Mouse (Mus musculus) forebrain, embryonic 13.5 days (tissue): Measurements from ENCODE around the gene AC124108.1. TPM values are rescaled to one million over a fixed set of nuclear protein-coding genes. Genes with fewer than 3 reads are reported as not detected.

Experiments used
- ATAC-seq: fragments of 200-750 bp; cut with Nextera tagmentation; 2 replicates; pipeline ENCODE4 v1.8.0; 2017
- H3K27ac ChIP-seq: fragments of 300-500 bp; sonication (generic); 2 replicates; pipeline ENCODE4 v1.5.1; 2015; ENCODE audit warnings: inconsistent platforms, mild to moderate bottlenecking, moderate library complexity
- H3K27me3 ChIP-seq: fragments of 300-500 bp; sonication (generic); 2 replicates; pipeline ENCODE4 v1.6.1; 2015; ENCODE audit warnings: mild to moderate bottlenecking, inconsistent platforms
- H3K36me3 ChIP-seq: fragments of 300-500 bp; sonication (generic); 2 replicates; pipeline ENCODE4 v1.6.1; 2015; ENCODE audit warnings: mild to moderate bottlenecking, inconsistent platforms; ENCODE audit not compliant: poor library complexity, severe bottlenecking
- H3K4me1 ChIP-seq: fragments of 300-500 bp; sonication (generic); 2 replicates; pipeline ENCODE4 v1.6.1; 2015; ENCODE audit warnings: inconsistent platforms
- H3K4me2 ChIP-seq: fragments of 300-500 bp; sonication (generic); 2 replicates; pipeline ENCODE4 v1.6.1; 2015; ENCODE audit warnings: inconsistent platforms, mild to moderate bottlenecking, moderate library complexity
- H3K4me3 ChIP-seq: fragments of 300-500 bp; sonication (generic); 2 replicates; pipeline ENCODE4 v1.5.1; 2015; ENCODE audit warnings: mild to moderate bottlenecking, inconsistent platforms
- H3K9ac ChIP-seq: fragments of 300-500 bp; sonication (generic); 2 replicates; pipeline ENCODE4 v1.6.1; 2015; ENCODE audit warnings: mild to moderate bottlenecking, inconsistent platforms
- H3K9me3 ChIP-seq: fragments of 300-500 bp; sonication (generic); replicated peaks from 2 replicates; pipeline ENCODE4 v1.6.1; 2016; ENCODE audit warnings: inconsistent platforms
- WGBS: fragments of 180-500 bp; shearing (Covaris S2); methylation state at CpG from one replicate; pipeline ENCODE4 v1.1.7; 2015; 5-methylcytosine and 5-hydroxymethylcytosine counted together
- microRNA counts: library from miRNA; unstranded; fragments of <30 nt; microRNA quantifications from one replicate; lab custom pipeline; 2016
- microRNA-seq: library from miRNA; unstranded; fragments of <30 nt; microRNA quantifications from one replicate; pipeline ENCODE4, GENCODE M21; 2016
- polyA plus RNA-seq: library from polyadenylated mRNA; unstranded; fragments of >200 nt; fragmentation: Nextera tagmentation; extraction: Ambion mirVana; gene quantifications from 2 replicates; pipeline ENCODE4 v1.2.1, GENCODE M21; 2015

The AC124108.1 gene
- polyA plus RNA-seq, 1 experiment from 2014 or later: 3.4 TPM

DNA sequence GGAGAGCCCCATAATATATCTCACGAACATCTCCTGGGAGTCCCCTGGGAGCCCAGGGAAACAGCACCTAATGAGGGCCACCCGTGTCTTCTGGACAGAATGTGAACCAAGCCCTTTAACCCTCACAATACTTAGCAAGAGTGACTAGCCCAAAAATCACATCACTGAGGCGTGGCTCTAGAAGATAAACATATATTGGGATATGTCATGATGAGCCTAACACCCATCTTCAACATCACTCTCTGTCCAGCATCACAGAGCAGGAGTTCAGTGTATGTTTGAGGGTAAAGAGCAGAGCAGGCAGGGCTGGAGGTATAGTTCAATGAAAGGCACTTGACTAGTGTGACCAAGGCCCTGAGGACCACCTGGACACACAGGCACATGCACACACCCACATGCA is 38.4 kb downstream of the AC124108.1 start, which contains the start of gene Gm10188:
Gene Gm10188 (minus strand): TSS at position 101 of the 400 bp plus-strand sequence.
- ATAC-seq: no peak
- H3K4me2 ChIP-seq: no peak within 1 kb of the TSS
- no peaks in the 10 kb centered on the region; the same call in 1 of the 2 replicates for H3K36me3 ChIP-seq
- H3K4me1 ChIP-seq: 0 out of 2 replicates have a peak, but pooled peaks cover 8% of the 10 kb centered on the region
- H3K27ac ChIP-seq: no peak within 1 kb of the TSS
- no peaks in the 10 kb centered on the region for H3K9me3 ChIP-seq
- WGBS: 87% methylated on average over 3 of the region's 3 CpGs
- H3K27me3 ChIP-seq: no peaks in the 10 kb centered on the region
- H3K4me3 ChIP-seq: no peak within 1 kb of the TSS
- no peak within 1 kb of the TSS for H3K9ac ChIP-seq

GRCm38 (mm10) chr1:132231470-132232274 is 40.4 kb downstream of the AC124108.1 start:
- Histone ChIP-seq H3K4me1 (0 out of 2 replicates have a peak, but pooled peaks cover 8% of the 10 kb centered on the region), H3K9me3 (no peaks in the 10 kb centered on the region), H3K4me3 (no peak overlapping the region), H3K36me3 (no peaks in the 10 kb centered on the region; the same call in 1 of the 2 replicates), H3K9ac (0 out of 2 replicates have a peak overlapping the region, but pooled peaks have one; percentile 1), H3K4me2 (no peak overlapping the region), H3K27ac (0 out of 2 replicates have a peak overlapping the region, but pooled peaks have one; percentile 55), H3K27me3 (no peaks in the 10 kb centered on the region)
- 33% methylated on average over 7 of the region's 7 CpGs for WGBS
- ATAC-seq: 0 out of 2 replicates have a peak, but pooled peaks have one; percentile 33

- no peak overlapping the region for H3K27ac ChIP-seq
- H3K4me2 ChIP-seq: no peak overlapping the region
- 0 out of 2 replicates have a peak, but pooled peaks have one; percentile 39 for ATAC-seq
- H3K27me3 ChIP-seq: no peaks in the 10 kb centered on the region
- H3K36me3 ChIP-seq: no peaks in the 10 kb centered on the region; the same call in 1 of the 2 replicates
- H3K9me3 ChIP-seq: no peaks in the 10 kb centered on the region
- no peak overlapping the region for H3K4me3 ChIP-seq
- 0 out of 2 replicates have a peak, but pooled peaks cover 8% of the 10 kb centered on the region for H3K4me1 ChIP-seq
- no peak overlapping the region for H3K9ac ChIP-seq
- WGBS: 19% methylated on average over 12 of the region's 12 CpGs
Observed at GRCm38 (mm10) chr1:132233566-132233965, 42.3 kb downstream of the AC124108.1 start.

- Histone ChIP-seq H3K9me3 (no peaks in the 10 kb centered on the region), H3K4me3 (no peak overlapping the region), H3K9ac (no peak overlapping the region), H3K36me3 (no peaks in the 10 kb centered on the region), H3K27me3 (no peaks in the 10 kb centered on the region), H3K4me2 (no peak overlapping the region), H3K27ac (no peak overlapping the region), H3K4me1 (0 out of 2 replicates have a peak, but pooled peaks cover 8% of the 10 kb centered on the region)
- 74% methylated on average over 9 of the region's 9 CpGs for WGBS
- no peak for ATAC-seq
Observed at GRCm38 (mm10) chr1:132234757-132235273, 43.6 kb downstream of the AC124108.1 start.

- H3K4me3 ChIP-seq: no peak overlapping the region
- no peak overlapping the region for H3K4me2 ChIP-seq
- no peak overlapping the region for H3K27ac ChIP-seq
- no peaks in the 10 kb centered on the region for H3K27me3 ChIP-seq
- peak; percentile 53; the same call in 1 of the 2 replicates for ATAC-seq
- WGBS: 23% methylated on average over 6 of the region's 6 CpGs
- no peak overlapping the region for H3K9ac ChIP-seq
- no peaks in the 10 kb centered on the region for H3K9me3 ChIP-seq
- H3K36me3 ChIP-seq: no peaks in the 10 kb centered on the region
- H3K4me1 ChIP-seq: 0 out of 2 replicates have a peak, but pooled peaks cover 3% of the 10 kb centered on the region
Observed at GRCm38 (mm10) chr1:132237585-132238159, 46.4 kb downstream of the AC124108.1 start.

- Histone ChIP-seq H3K9ac (no peak overlapping the region), H3K27ac (no peak overlapping the region), H3K27me3 (no peaks in the 10 kb centered on the region), H3K4me3 (no peak overlapping the region), H3K4me2 (no peak overlapping the region), H3K4me1 (no peaks in the 10 kb centered on the region), H3K9me3 (no peaks in the 10 kb centered on the region), H3K36me3 (no peaks in the 10 kb centered on the region)
- no peak for ATAC-seq
- 70% methylated on average over 5 of the region's 5 CpGs for WGBS
Observed at GRCm38 (mm10) chr1:132245010-132245409, 53.8 kb downstream of the AC124108.1 start.

- Histone ChIP-seq H3K9ac (no peak overlapping the region), H3K4me1 (no peaks in the 10 kb centered on the region), H3K4me3 (no peak overlapping the region), H3K9me3 (no peaks in the 10 kb centered on the region), H3K27ac (no peak overlapping the region), H3K4me2 (no peak overlapping the region), H3K27me3 (no peaks in the 10 kb centered on the region), H3K36me3 (no peaks in the 10 kb centered on the region)
- no peak for ATAC-seq
- WGBS: 73% methylated on average over 6 of the region's 6 CpGs
Observed at GRCm38 (mm10) chr1:132246137-132246536, 54.9 kb downstream of the AC124108.1 start.

DNA sequence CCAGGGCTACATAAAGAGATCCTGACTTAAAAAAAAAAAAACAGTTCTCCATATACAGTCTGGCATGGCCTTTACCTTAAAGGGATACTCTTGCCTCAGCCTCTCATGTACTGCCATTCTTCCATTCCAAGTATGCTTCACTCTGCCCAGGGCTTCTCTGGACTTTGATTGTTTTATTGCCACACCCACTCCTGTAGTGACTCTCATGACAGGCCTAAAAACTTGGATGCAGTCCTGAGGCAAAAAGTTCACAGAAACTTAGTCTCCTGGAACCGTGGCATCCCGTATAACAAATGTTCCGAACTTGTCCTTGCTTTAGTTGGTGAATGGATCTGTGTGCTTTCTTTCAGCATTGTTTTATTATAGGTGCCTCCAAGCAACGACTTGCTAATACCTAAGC is 55.4 kb downstream of the AC124108.1 start:
- Histone ChIP-seq H3K27me3 (no peaks in the 10 kb centered on the region), H3K36me3 (no peaks in the 10 kb centered on the region), H3K27ac (no peak overlapping the region), H3K9me3 (no peaks in the 10 kb centered on the region), H3K4me2 (no peak overlapping the region), H3K4me1 (no peaks in the 10 kb centered on the region), H3K9ac (no peak overlapping the region), H3K4me3 (no peak overlapping the region)
- WGBS: 92% methylated on average over 4 of the region's 4 CpGs
- no peak for ATAC-seq

DNA sequence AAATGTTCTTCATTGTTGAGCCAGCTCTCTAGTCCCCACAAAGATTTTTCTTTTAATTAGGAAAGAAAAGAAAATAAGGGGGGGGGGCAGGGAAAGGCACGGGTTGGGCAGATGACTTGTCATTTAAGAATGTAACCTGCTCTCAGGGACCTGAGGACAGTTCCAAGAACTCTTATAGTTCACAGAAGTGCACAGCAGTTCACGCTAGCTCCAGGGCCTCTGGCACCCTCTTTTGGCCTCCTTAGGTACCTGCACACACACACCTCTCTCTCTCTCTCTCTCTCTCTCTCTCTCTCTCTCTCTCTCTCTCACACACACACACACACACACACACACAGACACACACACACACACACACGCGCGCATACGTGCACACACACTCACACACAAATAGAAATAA is 63.2 kb downstream of the AC124108.1 start:
- Histone ChIP-seq H3K4me1 (no peaks in the 10 kb centered on the region), H3K27me3 (no peaks in the 10 kb centered on the region), H3K9ac (no peak overlapping the region), H3K9me3 (no peaks in the 10 kb centered on the region), H3K36me3 (no peaks in the 10 kb centered on the region), H3K27ac (no peak overlapping the region), H3K4me3 (no peak overlapping the region), H3K4me2 (no peak overlapping the region)
- 89% methylated on average over 6 of the region's 6 CpGs for WGBS
- no peak for ATAC-seq

MicroRNA genes within 50 kb of the gene (microRNA counts, 519-probe panel; counts per million panel counts)
- 5,040 counts per million, percentile 90 among the panel's probes with 10 or more counts for microRNA mmu-miR-135b (lab: Ali Mortazavi, UCI)

Small RNA genes lying within 50 kb of the gene (microRNA-seq; reads per million reads assigned to microRNA genes)
- 6,699 reads per million, percentile 92 among the genes with 10 or more reads in this experiment for gene Mir135b

Other genes starting within 250 kb of the AC124108.1 start
- gene Slc45a3, start 228.5 kb upstream of the AC124108.1 start, polyA plus RNA-seq: 2.6 and 2.9 TPM in 2 replicates
- 13.1 and 13.2 TPM in 2 replicates for gene Elk4, start 183.8 kb upstream of the AC124108.1 start, polyA plus RNA-seq
- gene Mfsd4a, start 123.4 kb upstream of the AC124108.1 start, polyA plus RNA-seq: 7.8 and 8.1 TPM in 2 replicates
- 0.23 and 0.59 TPM in 2 replicates for gene Cdk18, start 51.8 kb upstream of the AC124108.1 start, polyA plus RNA-seq
- 14.3 and 17.0 TPM in 2 replicates for gene Lemd1, start within 50 bp of the AC124108.1 start, polyA plus RNA-seq
- 1.0 and 1.1 TPM in 2 replicates for gene Gm10188, start 38.3 kb downstream of the AC124108.1 start, polyA plus RNA-seq
- gene Klhdc8a, start 107.2 kb downstream of the AC124108.1 start, polyA plus RNA-seq: 1.2 and 1.6 TPM in 2 replicates
- gene Nuak2, start 124.7 kb downstream of the AC124108.1 start, polyA plus RNA-seq: 28.8 and 36.5 TPM in 2 replicates
- gene Tmcc2, start 199.8 kb downstream of the AC124108.1 start, polyA plus RNA-seq: 16.7 and 19.7 TPM in 2 replicates
- 10.5 and 12.5 TPM in 2 replicates for gene Dstyk, start 226.1 kb downstream of the AC124108.1 start, polyA plus RNA-seq